Mouse (Mus musculus): ENCODE data around the gene Sfxn4. TPM values are rescaled to one million over a fixed set of nuclear protein-coding genes. Genes with fewer than 3 reads are reported as not detected.
"Not testable (repeated sequence)": the region's sequence is repeated elsewhere in the genome, so short reads cannot be mapped to it uniquely, and the experiment has no call there.

The Sfxn4 gene
- total RNA-seq (2021) = 10 to 100 TPM in 1 of 2 experiments, 1 to 10 TPM in 1; 9.5 to 11.2 TPM

DNA sequence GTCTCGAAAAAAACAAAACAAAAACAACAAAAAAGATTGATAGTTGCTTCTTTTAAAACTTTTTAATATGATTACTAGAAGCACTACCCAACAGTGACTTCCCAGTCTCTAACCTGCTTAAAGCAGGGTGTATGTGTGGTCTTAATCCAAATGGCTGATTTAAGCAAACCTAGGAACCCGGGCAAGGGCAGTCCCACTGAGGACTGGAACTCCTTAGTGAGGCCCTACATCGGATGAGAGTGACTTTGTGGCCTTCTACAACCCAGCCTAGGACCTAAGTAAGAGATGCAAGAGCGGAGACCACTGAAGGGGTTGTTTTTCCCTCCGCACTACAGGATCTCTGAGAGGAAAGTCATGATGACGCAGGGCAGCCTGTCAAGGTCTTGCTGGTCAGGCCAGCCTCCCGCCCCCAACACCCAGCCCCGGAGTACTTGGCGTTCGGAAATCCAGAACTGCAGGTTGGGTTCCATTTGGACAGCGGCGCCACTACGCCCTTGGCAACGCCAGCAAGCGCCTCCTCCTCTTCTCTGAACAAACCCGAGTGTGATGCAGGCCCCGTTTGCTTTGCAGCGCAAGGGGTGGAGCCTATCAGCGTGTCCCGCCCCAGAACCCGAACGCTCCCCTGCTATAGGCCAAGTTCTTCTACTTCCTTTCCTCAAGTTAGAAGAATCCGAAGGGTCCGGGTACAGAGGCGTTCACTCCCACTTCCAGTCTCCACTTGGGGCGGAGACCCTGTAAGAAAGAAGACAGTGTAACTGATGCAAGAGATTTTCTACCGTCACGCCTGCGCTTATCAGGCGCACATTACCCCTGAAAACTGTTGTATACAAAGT, at the start of gene Sfxn4:
Sfxn4 (minus strand) TSS at position 612 of the 833 bp plus-strand sequence.
- intact Hi-C loops (cut with DNase I) = no loop called here
- DNase-seq = peak; percentile 90

DNA sequence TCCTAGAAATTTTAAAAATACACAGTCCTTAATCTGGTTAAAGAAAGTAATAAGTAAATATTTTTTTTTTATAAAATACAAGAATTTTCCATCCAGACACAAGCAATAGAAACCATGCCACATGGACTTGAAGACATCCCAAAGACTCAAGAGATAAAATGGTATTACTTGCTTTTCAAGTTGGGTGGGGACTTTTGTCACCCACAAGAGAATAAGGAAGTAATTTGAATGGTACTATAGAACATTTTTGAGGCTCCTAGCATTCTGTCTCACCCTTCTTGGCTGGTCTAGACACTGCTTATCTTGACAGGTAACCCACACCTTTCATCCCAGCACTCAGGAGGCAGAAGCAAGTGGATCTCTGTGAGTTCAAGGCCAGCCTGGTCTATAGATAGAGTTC, 49.0 kb upstream of the Sfxn4 start:
- DNase-seq = no peak
- intact Hi-C loops (cut with DNase I) = no loop called here

DNA sequence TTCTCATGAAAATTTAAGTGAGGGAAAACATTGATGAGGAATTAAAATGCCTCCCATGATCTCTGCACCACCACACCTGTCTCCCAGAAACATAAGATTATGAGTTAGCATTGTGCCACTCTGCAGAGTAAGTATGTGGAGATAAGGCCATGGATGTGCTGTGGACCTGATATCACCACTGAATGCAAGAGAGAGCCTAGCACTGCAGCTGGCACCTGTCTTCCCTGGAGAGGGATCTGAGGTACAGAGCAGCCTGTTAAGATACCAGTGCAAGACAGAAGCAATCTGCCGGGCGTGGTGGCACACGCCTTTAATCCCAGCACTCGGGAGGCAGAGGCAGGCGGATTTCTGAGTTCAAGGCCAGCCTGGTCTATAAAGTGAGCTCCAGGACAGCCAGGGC, 44.2 kb upstream of the Sfxn4 start:
- no peak for DNase-seq
- intact Hi-C loops (cut with DNase I) = no loop called here

DNA sequence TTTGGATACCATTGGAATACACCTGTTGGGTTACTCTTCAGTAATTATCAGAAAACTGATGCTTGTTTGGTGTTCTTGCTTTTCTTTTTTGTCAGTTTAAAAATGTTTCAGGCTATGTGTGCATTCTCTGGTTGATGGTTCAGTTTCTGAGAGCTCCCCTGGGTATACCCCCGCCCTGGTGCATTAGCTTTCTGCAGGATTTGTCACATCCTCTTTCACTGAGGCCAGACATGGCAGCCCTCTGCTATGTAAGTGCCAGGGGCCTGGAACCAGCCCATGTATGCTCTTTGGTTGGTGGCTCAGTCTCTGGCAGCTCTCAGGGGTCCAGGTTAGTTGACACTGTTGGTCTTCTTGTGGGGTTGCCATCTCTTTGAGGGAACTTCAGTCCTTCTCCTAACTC, 42.7 kb upstream of the Sfxn4 start:
- intact Hi-C loops (cut with DNase I) = no loop called here
- no peak for DNase-seq

DNA sequence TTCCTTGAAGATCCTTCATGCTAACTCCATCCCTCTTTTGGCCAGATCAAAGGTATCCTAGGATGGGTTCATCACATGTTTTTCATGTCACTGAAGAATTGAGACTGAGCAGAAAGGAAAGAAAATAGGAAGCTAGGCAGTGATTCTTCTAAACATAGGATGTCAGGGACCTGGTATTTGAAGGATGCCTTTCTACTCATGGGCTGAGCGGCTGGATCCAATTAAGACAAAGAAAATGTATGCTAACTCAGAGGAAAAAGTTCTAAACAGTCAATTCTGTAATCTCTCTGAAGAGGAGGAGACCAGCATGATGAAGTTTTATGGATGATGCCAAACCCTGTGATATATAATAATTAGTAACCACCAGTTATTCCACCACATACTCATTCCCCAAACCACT, 41.9 kb upstream of the Sfxn4 start:
- no peak for DNase-seq
- intact Hi-C loops (cut with DNase I) = no loop called here

DNA sequence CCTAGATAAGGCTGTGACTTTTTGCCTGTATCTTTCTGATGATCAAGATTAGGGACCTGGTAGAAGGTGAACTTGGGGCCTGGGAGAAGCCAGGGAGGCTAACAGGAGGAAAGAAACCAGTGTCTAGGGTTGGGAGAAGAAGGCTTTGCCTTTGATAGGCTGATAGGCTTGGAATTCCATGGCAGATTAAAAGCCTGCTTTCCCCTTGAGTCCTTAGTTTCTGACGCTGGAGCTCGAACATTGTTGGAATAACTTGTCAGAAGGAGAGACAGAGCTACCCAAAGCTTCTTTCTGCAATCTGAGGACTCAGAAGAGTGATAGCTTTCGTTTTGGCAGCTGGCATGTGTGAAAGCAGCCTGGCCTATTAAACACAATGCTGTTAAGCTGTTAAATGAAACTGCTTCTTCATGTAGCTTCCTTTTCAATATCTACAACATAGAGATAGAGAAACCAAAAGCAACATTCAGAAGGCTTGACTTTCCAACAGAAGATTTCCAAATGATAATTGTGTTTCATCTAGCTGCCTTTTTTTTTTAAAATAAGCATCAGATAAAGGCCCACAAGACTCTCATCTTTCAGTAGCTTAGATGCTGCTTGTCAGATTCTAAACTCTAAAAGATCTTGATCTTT, 34.1 kb upstream of the Sfxn4 start:
- intact Hi-C loops (cut with DNase I) = loop anchor here (10.0 kb wide), 1 partner anchor 329 kb away; the partner anchor contains the start of gene Csf2ra
- DNase-seq = no peak

DNA sequence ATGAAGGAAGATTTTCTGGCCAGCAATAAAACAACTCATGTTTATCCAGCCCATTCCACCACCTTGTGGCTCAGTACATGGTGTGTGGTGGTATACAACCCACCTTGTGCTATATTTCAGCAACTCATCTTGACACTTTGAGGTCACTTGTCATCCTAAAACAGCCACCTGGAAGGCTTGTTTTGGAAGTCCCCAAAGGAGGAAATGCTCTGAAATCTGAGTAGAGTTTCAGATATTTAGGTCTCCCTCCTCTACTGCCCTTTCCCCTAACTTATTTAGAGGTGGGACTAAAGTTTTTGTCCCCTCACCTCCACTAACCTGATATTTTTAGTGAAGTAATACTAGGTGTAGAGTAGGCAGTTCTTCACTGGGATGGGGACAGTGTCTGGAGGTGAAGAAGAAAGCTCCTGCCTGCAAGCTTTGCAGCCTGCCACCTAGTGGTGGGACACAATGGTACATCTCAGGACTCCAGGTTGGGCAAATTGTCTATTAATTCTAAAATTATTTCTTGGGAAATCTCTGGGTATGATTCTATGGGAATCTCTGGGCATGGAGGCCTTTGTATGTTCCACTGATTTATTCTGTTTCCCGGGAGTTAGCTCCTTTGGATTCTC, 30.8 kb upstream of the Sfxn4 start:
- intact Hi-C loops (cut with DNase I) = loop anchor here (10.0 kb wide), 1 partner anchor 333 kb away; the partner anchor contains the start of gene Csf2ra
- DNase-seq = peak; percentile 69

DNA sequence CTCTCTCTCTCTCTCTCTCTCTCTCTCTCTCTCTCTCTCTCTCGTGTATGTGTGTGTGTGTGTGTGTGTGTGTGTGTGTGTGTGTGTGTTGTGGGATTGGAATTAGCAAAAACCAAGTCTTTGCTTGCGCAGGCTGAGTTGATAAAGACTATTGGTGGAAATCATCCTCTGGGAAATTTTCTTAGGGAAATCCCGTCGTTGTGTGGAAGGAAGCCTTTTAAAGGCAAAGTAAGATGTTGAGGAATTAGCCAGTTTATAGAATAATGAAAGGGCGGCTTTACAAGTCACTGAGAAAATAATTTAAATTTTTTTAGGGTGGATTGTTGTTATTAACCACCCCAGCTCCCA, 29.8 kb upstream of the Sfxn4 start:
- intact Hi-C loops (cut with DNase I) = loop anchor here (10.0 kb wide), 1 partner anchor 334 kb away; the partner anchor contains the start of gene Csf2ra
- no peak for DNase-seq

DNA sequence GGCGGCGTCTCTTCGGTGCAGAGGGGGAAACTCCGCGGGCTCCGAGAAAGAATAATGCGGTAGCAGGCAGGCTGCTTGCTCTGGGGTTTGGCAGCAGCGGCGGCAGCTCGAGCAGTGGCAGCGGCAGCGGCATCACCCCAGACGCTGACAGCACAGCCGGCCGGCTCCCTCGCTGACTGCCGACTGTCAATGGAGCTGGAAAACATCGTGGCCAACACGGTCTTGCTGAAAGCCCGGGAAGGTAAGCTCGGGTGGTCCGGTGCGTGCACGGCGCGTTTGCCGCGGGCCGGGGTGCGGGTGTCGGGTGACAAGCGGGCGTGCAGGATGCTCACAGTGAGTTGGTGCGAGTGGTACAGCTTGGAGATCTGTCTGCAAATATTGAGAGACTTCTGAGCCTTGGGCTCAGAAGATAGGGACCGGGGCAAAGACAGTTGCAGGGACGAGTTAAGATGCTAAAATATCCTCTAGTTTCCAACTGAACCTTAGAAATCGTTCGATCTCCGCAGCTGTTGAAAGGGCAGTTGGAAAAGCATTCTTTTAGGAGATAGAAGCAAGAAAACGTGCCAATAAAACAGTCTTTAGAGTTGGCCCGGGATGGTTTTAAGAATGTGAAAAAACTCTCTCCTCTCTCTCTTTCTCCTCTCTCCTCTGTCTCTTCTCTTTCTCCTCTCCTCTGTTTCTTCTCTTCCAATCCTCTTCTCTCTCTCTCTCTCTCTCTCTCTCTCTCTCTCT, 29.3 kb upstream of the Sfxn4 start:
- no peak for DNase-seq
- intact Hi-C loops (cut with DNase I) = loop anchor here (10.0 kb wide), 1 partner anchor 334 kb away; the partner anchor contains the start of gene Csf2ra

DNA sequence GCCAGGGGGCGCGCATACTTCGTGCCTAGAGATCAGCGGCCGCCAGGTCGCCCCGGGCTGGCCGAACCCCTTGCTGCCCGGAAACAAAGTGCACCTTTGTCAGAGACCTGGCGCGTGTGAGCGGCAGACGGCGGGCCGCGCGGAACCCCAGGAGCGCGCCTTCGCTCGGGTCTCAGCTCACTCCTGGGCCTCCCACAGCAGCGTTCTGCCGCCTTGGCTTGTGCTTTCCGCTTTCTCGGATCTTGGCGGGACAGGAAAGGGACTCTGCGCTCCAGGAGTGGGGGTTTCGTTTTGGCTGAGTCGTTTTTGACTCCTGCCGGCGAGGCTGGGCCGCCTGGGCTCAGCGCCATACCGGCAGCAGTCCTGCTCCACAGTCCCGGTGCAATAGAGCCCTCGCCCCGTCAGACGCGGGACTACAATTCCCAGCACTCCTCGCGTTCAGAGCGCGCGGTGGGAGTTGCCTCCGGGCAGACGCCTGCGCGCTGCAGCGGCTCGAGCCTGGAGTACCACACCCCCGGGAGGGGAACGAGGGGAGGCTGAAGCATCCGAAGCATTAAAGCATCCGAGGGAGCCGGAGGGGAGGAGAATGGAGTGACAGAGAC, 28.5 kb upstream of the Sfxn4 start, which contains the start of gene Grk5:
Grk5 (plus strand) TSS at position 36 of the 602 bp plus-strand sequence.
- DNase-seq = peak; percentile 97

DNA sequence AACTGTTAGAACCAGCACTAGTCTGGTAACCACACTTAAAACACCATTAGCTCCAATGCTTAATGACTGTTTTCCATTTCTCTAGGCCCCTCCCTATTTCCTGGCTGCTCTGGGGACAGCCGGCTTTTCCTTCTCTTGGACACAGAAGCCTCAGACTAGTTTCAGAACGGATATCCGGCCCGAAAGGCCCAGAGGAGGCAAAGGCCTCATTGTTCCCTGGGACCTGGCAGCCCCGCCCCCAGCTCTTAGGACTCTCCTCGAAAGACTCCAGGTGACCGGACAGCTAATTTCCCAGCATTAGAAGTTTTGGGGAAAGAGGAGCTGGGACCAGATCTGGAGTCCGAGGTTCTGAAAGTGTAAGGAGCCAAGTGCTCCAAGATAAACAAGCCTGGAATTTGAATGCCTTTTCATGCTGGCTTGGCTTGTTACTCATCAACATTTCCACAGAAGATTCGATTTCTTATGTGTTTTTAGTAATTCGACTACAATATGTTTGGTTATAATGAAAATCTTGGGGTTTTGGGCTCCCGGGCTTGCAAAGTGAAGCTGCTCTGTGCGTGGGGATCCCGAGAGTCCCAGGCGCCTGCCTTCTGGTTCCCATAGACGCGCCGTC, 27.9 kb upstream of the Sfxn4 start:
- peak; percentile 36 for DNase-seq
- intact Hi-C loops (cut with DNase I) = loop anchor here (5.0 kb wide), 1 partner anchor 208 kb away; no protein-coding TSS in a partner anchor

More for the DNA sequence above, 28.5 kb upstream of the Sfxn4 start, which contains the start of gene Grk5:
- intact Hi-C loops (cut with DNase I) = loop anchor here (5.0 to 10.0 kb wide), 2 partner anchors 207 to 335 kb away; partner anchors contain the start of gene Csf2ra

DNA sequence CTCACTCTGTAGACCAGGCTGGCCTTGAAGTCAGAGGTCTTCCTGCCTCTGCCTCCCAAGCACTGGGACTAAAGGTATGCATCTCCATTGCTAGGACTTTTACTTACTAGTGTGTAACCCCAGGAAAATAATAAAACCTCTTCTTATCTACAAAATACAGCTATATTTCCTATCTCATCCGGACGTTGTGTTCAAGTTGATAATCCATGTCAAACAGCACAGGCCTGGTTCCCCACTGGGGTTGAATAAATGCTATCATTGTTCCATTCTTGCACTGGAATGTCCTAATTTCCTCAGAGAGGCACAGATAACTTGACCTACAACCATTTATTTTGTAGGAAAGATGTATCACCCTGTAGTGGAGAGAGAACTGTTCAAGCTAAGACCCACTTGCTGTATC, 26.4 kb upstream of the Sfxn4 start:
- intact Hi-C loops (cut with DNase I) = loop anchor here (5.0 kb wide), 1 partner anchor 210 kb away; no protein-coding TSS in a partner anchor
- DNase-seq = no peak

DNA sequence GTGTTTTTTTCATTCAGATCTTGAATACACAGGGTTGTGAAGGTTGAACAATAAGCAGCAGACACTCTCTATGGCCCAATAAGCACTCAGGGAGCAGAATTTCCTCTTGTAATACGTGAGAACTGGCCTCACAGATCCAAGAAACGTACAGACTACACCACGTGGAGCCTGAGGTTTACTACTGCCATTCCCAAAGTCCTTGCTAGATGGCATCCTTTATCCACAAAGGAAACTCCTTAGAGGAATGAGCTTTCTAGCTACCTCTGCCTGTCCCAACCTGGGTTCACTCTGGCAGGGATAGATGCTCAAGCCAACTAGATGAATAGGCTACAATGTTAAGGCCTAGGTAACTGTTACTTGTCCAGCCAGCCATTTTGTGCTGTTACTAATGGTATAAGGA, 21.9 kb upstream of the Sfxn4 start:
- intact Hi-C loops (cut with DNase I) = loop anchor here (2.0 kb wide), 1 partner anchor 202 kb away; no protein-coding TSS in a partner anchor
- no peak for DNase-seq

DNA sequence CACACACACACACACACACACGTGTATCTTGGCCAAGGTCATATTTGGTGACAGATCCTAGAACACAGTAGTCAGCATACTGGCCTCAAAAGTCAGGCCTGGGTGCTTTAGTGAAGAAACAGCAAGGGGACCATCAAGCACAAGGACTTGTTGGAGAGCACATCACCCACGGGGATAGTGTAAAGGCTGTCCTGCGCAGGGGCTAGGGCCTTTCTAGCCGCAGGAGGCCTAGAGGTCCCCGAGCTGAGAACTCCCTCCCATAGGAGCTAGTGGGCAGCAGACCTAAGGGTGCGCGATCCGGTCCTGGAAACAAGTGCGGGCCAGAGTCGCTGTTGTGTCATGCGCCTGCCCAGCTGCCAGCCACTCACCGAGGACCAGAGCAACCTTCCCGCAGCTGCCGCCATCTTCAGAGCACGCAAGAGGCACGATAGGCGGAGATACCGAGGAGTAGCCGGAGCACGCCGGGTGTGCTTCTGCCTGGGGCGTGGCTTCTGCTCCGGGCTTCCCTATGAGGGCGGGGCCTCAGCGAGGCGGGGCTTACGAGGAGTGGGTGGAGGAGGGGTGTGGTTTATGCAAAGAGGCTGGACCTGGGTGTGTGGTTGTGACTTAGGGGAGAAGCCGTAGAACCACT, 12.9 kb upstream of the Sfxn4 start, which contains the start of gene Prdx3:
Prdx3 (minus strand) TSS at position 493 of the 631 bp plus-strand sequence.
- DNase-seq = peak; percentile 96
- intact Hi-C loops (cut with DNase I) = no loop called here

DNA sequence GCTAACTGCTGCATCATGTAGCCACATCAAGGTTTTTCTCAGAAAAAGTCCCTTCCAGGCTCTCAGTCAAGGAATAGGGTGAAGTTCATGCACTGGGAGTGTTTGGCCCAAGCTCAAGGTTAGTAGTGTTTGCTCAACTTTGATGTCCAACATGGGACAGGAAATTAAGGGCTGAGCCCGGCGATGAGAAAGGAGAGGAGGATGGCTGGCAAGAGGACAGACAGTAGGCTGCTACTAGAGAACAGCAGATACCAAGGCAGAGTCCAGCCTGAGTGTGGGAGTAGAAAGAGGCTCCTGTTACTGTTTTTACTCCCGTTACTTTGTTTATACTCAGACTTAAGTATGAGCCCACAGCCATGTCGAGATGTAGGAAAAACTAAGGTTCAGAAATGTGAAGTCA, 12.2 kb upstream of the Sfxn4 start:
- intact Hi-C loops (cut with DNase I) = no loop called here
- no peak for DNase-seq

DNA sequence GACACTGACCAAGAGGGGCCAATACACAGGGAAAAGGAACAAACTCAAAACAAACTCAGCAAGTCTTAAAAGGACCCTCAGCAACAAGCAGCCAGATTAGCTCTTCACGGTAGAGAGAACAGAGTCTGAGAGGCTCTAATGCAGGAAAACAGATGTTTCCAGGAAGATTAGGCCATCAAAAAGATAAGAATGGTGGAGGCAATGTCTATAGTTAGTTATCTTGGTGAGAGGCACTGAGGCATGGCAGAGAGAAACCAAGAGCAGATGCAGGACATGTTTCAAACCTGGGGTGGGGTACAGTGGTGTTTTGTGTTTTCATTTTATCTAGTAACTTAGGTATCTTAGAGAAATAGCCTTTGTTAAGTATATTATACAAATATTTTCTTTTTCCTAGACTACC, 11.0 kb upstream of the Sfxn4 start:
- intact Hi-C loops (cut with DNase I) = no loop called here
- DNase-seq = no peak

DNA sequence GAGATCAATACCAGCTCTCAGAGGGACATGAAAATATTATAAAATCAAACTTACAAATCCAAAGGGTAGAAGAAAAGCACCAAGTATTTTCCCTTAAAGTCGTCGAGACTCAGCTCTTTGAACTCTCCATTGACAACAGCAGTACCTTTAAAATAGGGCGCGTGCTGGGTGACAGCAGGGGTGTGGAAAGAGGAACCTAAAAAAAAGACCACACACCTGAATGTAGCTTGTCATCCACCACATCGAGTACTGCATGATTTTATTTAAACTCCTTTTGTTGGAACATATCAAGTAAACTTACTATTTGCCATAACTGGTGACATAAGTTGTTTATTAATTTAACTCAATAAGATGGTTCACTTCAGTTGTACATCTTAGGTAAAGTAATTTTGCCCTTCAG, 10.1 kb upstream of the Sfxn4 start:
- intact Hi-C loops (cut with DNase I) = no loop called here
- DNase-seq = no peak

DNA sequence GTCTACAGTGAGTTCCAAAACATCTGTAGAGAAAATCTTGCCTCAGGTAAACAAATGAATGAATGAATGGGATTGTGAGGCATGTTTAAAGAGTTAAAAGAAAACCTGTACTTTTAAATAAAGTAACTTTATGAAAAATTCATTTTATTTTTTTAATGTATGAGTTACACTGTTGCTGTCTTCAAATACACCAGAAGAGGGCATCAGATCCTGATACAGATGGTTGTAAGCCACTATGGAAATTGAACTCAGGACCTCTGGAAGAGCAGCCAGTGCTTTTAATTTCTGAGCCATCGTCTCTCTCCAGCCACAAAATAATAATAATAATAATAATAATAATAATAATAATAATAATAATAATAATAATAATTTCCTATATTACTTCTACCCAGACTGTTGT, 9.2 kb upstream of the Sfxn4 start:
- intact Hi-C loops (cut with DNase I) = no loop called here
- DNase-seq = no peak

DNA sequence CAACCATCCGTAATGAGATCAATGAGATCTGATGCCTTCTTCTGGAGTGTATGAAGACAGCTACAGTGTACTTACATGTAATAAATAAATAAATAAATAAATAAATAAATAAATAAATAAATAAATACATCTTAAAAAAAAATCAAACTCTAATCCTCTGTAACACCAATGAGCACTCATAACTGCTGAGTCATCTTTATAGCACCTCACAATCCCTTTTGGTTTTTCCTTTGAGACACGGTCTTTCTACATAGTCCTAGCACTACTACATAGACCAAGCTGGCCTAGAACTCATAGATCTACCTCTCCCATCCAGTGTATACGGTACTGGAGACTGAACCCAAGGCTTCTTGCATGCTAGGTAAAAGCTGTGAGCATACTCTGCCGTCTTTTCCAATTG, 4.9 kb upstream of the Sfxn4 start:
- intact Hi-C loops (cut with DNase I); DNase-seq: not testable (repeated sequence)

All from left cerebral cortex, postnatal 4 days (tissue).